Mouse (Mus musculus) layer of hippocampus, adult 8-10 months (tissue): ENCODE measurements around the gene Sct. TPM values are rescaled to one million over a fixed set of nuclear protein-coding genes. Genes with fewer than 3 reads are reported as not detected.

ENCODE experiments used
- DNase-seq, 2 experiments: peaks; one replicate each; pipeline ENCODE4 v3.0.0; 2022; ENCODE audit warnings: low spot score in 2 of 2
- total RNA-seq, 4 experiments: library from RNA; stranded (reverse); gene quantifications; 2 replicates each; pipeline ENCODE4 v1.2.4; 2022

Gene Sct
- total RNA-seq, 4 experiments from 2014 or later = not detected

GRCm38 (mm10) chr7:141230570-141230969, 48.4 kb downstream of the Sct start:
- DNase-seq = no peak

- no peak for DNase-seq
These were observed 49.2 kb downstream of the Sct start for GRCm38 (mm10) chr7:141229702-141230101.

Other genes starting within 250 kb of the Sct start
- gene B4galnt4, start 218.0 kb downstream of the Sct start, total RNA-seq = 10 to 100 TPM; 72.5 to 87.3 (median 78.8) TPM
- not detected for gene Pkp3, start 200.9 kb downstream of the Sct start, total RNA-seq
- gene Sigirr, start 178.6 kb downstream of the Sct start, total RNA-seq = 1 to 10 TPM; 2.6 to 3.1 (median 2.9) TPM
- not detected for gene Ano9, start 161.3 kb downstream of the Sct start, total RNA-seq
- 10 to 100 TPM; 39.5 to 57.5 (median 54.0) TPM for gene Ptdss2, start 156.8 kb downstream of the Sct start, total RNA-seq
- 10 to 100 TPM; 37.5 to 49.4 (median 42.2) TPM for gene Rnh1, start 106.3 kb downstream of the Sct start, total RNA-seq
- gene Hras, start 85.1 kb downstream of the Sct start, total RNA-seq = 100 to 1,000 TPM; 181 to 211 (median 191) TPM
- 1 to 10 TPM; 3.6 to 5.6 (median 5.1) TPM for gene Lrrc56, start 85.0 kb downstream of the Sct start, total RNA-seq
- not detected for gene Lmntd2, start 65.1 kb downstream of the Sct start, total RNA-seq
- gene Rassf7, start 63.3 kb downstream of the Sct start, total RNA-seq = 1 to 10 TPM in 2 of 4 experiments, under 1 TPM in 2; 0.71 to 2.0 (median 1.00) TPM
- gene Phrf1, start 50.3 kb downstream of the Sct start, total RNA-seq = 10 to 100 TPM; 68.4 to 95.2 (median 79.3) TPM
- gene Irf7, start 12.7 kb downstream of the Sct start, total RNA-seq = 1 to 10 TPM in 2 of 4 experiments, under 1 TPM in 2; 0.85 to 3.8 (median 2.0) TPM
- not detected for gene Cdhr5, start 2.3 kb downstream of the Sct start, total RNA-seq
- gene Drd4, start 12.9 kb upstream of the Sct start, total RNA-seq = under 1 TPM in 1 of 4 experiments, not detected in 3; 0.27 TPM
- 10 to 100 TPM; 67.9 to 84.7 (median 78.5) TPM for gene Deaf1, start 48.6 kb upstream of the Sct start, total RNA-seq
- 10 to 100 TPM; 32.4 to 36.5 (median 34.7) TPM for gene Tmem80, start 48.6 kb upstream of the Sct start, total RNA-seq
- gene Eps8l2, start 59.7 kb upstream of the Sct start, total RNA-seq = 1 to 10 TPM; 3.6 to 7.2 (median 6.4) TPM
- 100 to 1,000 TPM; 107 to 127 (median 116) TPM for gene Taldo1, start 113.1 kb upstream of the Sct start, total RNA-seq
- gene Gatd1, start 135.0 kb upstream of the Sct start, total RNA-seq = 10 to 100 TPM; 36.8 to 41.3 (median 38.6) TPM
- 100 to 1,000 TPM; 248 to 286 (median 272) TPM for gene Cend1, start 150.4 kb upstream of the Sct start, total RNA-seq
- gene Slc25a22, start 158.8 kb upstream of the Sct start, total RNA-seq = 100 to 1,000 TPM; 295 to 343 (median 318) TPM
- gene Pidd1, start 164.9 kb upstream of the Sct start, total RNA-seq = 1 to 10 TPM; 1.1 to 2.0 (median 1.5) TPM
- 100 to 1,000 TPM; 490 to 734 (median 578) TPM for gene Rplp2, start 168.2 kb upstream of the Sct start, total RNA-seq
- 10 to 100 TPM; 23.0 to 31.8 (median 24.3) TPM for gene Pnpla2, start 176.1 kb upstream of the Sct start, total RNA-seq
- 1 to 10 TPM; 4.0 to 5.8 (median 4.9) TPM for gene Cracr2b, start 182.0 kb upstream of the Sct start, total RNA-seq
- gene Cd151, start 188.3 kb upstream of the Sct start, total RNA-seq = 10 to 100 TPM; 27.3 to 42.2 (median 32.0) TPM
- gene Polr2l, start 196.0 kb upstream of the Sct start, total RNA-seq = 10 to 100 TPM; 32.4 to 40.6 (median 35.1) TPM
- 10 to 100 TPM; 14.7 to 38.7 (median 26.7) TPM for gene Tspan4, start 196.1 kb upstream of the Sct start, total RNA-seq